Mouse (Mus musculus) heart, postnatal 0 days (tissue): Measurements from ENCODE around the gene Gpc5.

Experiments used
- CTCF ChIP-seq: IDR thresholded peaks from 2 replicates; pipeline ENCODE4 v1.5.1; 2016; ENCODE audit warnings: antibody characterized with exemption, control low read depth, low read depth
- EP300 ChIP-seq: IDR thresholded peaks from 2 replicates; pipeline ENCODE4 v1.6.1; 2016; ENCODE audit warnings: antibody characterized with exemption, low read depth

- TF ChIP-seq EP300 (no peak), CTCF (no peak)
Observed at GRCm38 (mm10) chr14:115251791-115252190, 159.8 kb downstream of the Gpc5 start.
